Mouse (Mus musculus): ENCODE results near the gene Rbp1.

GRCm38 (mm10) chr9:98401611-98402010, 21.1 kb upstream of the Rbp1 start:
- no peak for TF ChIP-seq CTCF (IDR thresholded peaks at IDR 0.05; ENCODE audit: borderline replicate concordance, control insufficient read depth, extremely low read depth, insufficient read depth, low read length, poor library complexity)
- TF ChIP-seq POLR2A (IDR thresholded peaks at IDR 0.05; ENCODE audit: control insufficient read depth, extremely low read depth, insufficient read depth, low read length, poor library complexity), result no peak

All from thymus, adult 2 months (tissue).